Mouse (Mus musculus): ENCODE results near the gene Kcnq2. TPM values are rescaled to one million over a fixed set of nuclear protein-coding genes. Genes with fewer than 3 reads are reported as not detected.
A peak's percentile ranks its signal among the peaks of the same experiment; 100 is the strongest.

Kcnq2 gene
- polyA plus RNA-seq, 1 experiment from 2014 or later, result 62.5 TPM

DNA sequence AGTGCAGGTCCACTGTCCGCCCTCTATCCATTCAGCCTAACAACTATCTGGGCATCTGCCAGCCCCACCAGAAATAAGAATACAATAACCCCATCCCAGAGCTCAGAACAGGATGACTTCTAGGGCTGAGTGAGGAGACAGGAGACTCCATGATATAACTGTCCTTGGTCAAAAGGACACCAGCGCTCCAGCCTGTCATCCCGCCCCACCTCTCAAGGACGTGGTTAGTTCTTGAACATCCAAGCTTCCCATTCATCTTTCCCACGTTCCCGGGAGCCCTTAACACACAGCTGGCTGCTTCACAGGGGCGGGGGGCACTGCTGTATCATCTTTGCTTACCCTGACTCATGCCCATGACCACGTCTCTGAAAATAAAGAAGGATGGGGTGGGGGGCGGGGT is 86.1 kb downstream of the Kcnq2 start:
- Histone ChIP-seq H3K36me3 (replicated peaks) (no peaks in the 10 kb centered on the region), H3K27ac (no peak overlapping the region), H3K4me2 (no peak overlapping the region), H3K4me1 (peaks cover 4% of the 10 kb centered on the region; the same call in 1 of the 2 replicates), H3K9ac (no peak overlapping the region), H3K9me3 (no peaks in the 10 kb centered on the region), H3K4me3 (no peak overlapping the region), H3K27me3 (replicated peaks) (no peaks in the 10 kb centered on the region)
- WGBS, result 82% methylated on average over 9 of the region's 9 CpGs
- ATAC-seq (replicated peaks), result no peak

DNA sequence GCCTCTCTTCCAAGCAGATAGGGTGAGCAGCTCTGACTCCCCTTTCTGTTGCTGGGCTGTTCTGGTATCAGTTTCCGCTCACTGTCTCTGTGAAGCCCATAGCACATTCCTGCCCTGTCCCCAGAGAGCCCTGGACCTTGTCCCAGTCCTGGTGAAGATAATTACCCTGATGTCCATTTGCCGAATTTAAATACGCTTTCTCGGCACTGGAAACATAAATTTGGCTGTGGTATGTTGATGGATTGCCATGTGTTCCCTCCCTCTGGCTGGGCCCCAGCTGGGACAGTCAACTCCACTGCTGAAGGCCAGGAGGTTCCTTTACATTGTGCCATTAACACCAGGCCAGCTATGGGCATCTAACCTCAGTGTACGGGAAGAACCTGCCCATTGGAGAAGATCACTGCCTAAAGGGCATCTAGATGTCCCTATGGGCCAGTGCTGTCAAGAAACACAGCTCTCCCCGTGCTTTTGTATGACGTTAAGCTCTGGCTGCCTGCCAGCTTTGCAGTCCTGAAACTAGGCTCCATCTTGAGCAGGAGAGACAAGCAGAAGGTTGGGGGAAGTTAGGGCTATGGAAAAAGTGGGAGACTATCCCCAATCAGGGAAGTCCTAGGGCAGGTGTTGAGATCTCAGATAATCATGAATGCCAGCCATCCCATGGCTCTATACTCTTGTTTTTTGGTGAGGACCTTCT is 86.7 kb downstream of the Kcnq2 start:
- WGBS, result 63% methylated on average over 7 of the region's 7 CpGs
- no peak overlapping the region for H3K4me3 ChIP-seq
- ATAC-seq (replicated peaks), result no peak
- no peaks in the 10 kb centered on the region for H3K27me3 ChIP-seq (replicated peaks)
- H3K27ac ChIP-seq, result no peak overlapping the region
- no peaks in the 10 kb centered on the region for H3K36me3 ChIP-seq (replicated peaks)
- no peak overlapping the region for H3K4me2 ChIP-seq
- H3K9me3 ChIP-seq, result no peaks in the 10 kb centered on the region
- peaks cover 7% of the 10 kb centered on the region; the same call in 1 of the 2 replicates for H3K4me1 ChIP-seq
- H3K9ac ChIP-seq, result no peak overlapping the region

DNA sequence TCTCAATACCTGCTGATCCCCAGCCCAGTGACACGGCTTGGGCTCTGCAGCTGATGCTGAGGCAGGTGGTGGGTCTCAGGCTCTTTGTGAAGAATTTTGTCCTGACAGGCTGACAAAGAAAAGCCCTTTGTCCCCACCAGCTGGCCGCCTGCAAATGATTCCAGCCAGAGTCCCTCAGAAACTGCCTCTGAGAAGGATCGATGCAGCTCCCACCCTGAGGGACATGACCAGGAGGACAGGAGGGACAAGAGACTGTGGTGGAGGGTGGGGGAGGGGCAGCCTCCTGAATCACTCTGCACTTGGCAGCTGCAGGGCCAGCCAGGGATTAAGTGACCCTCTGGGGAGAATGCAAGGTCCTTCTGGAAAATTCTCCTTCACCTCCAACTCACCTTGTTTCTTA is 91.1 kb downstream of the Kcnq2 start:
- no peak for ATAC-seq (replicated peaks)
- H3K4me1 ChIP-seq, result peaks cover 37% of the 10 kb centered on the region
- no peak overlapping the region for H3K4me3 ChIP-seq
- no peak overlapping the region for H3K4me2 ChIP-seq
- H3K9ac ChIP-seq, result no peak overlapping the region
- H3K9me3 ChIP-seq, result no peaks in the 10 kb centered on the region
- H3K36me3 ChIP-seq (replicated peaks), result no peaks in the 10 kb centered on the region
- WGBS, result 4% methylated on average over 3 of the region's 3 CpGs
- no peaks in the 10 kb centered on the region for H3K27me3 ChIP-seq (replicated peaks)
- peak overlapping the region; percentile 53 for H3K27ac ChIP-seq

DNA sequence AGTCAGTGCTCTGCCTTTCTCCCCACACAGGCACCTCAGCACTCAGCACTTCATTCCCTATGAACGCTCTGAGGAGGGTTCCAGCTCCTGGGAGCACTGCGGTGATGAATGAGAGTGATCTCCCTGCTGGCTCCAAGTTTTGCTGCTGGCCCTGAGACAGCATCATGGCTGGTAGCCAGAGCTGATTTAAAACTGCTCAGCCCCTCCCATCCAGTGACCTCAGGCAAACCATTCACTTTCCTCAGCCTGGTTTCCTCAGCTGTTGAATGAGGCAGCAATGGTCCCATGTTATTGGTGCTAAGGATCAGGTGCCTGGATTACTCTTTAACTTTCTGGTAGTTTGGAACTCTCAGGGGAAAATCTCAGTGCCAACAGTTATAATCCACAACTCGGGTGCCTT is 91.7 kb downstream of the Kcnq2 start, which contains the start of gene Chrna4:
Chrna4 (minus strand) TSS at position 110 of the 400 bp plus-strand sequence.
- no peaks in the 10 kb centered on the region for H3K9me3 ChIP-seq
- H3K4me3 ChIP-seq, result no peak within 1 kb of the TSS
- H3K36me3 ChIP-seq (replicated peaks), result no peaks in the 10 kb centered on the region
- WGBS, result 45% methylated on average over 3 of the region's 3 CpGs
- no peak within 1 kb of the TSS for H3K4me2 ChIP-seq
- no peak for ATAC-seq (replicated peaks)
- H3K27ac ChIP-seq, result peak within 1 kb of the TSS; percentile 53
- H3K27me3 ChIP-seq (replicated peaks), result no peaks in the 10 kb centered on the region
- H3K4me1 ChIP-seq, result peaks cover 37% of the 10 kb centered on the region
- H3K9ac ChIP-seq, result no peak within 1 kb of the TSS

DNA sequence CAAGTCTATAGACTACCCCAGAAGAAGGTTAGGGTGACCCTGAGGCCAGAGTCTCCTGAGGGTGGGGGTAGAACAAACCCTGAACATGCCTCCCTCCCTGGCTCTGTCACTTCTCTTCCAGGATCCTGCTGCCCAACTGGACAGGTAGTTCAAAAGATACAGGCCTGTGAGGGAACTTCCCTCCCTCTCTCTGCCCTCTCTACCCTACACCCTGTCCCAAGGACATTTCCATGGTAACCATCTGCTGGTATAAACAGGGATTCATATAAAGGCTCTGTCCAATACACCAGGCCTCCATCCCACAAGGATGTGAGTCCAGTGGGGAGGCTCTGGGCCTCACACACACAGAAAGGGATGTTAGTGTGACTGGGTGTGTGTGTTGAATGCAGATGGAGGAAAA is 92.7 kb downstream of the Kcnq2 start:
- H3K27me3 ChIP-seq (replicated peaks), result no peaks in the 10 kb centered on the region
- peaks cover 47% of the 10 kb centered on the region for H3K4me1 ChIP-seq
- H3K4me2 ChIP-seq, result no peak overlapping the region
- peak; percentile 51; the same call in 1 of the 2 replicates for ATAC-seq (replicated peaks)
- no peak overlapping the region for H3K9ac ChIP-seq
- peak overlapping the region; percentile 53 for H3K27ac ChIP-seq
- H3K36me3 ChIP-seq (replicated peaks), result no peaks in the 10 kb centered on the region
- no peak overlapping the region for H3K4me3 ChIP-seq
- no peaks in the 10 kb centered on the region for H3K9me3 ChIP-seq

DNA sequence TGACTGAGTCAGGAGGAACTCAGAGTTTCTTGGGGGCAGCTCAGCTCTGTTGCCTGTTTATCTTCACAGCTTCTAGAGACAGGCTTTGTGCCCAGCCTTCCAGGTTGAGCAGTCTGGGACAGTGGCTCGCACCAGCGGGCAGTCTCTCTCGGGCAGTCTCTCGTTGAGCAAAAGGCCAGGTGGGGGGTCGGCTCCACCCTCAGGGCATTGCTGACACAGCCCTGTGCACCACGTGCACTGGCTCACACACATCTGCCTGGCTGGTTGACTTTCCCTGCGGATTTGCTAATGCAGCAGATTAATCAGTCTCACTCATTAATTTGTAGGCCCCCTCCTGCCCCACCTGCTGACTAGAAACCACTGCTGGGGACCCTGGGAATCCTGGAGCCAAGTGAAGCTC is 93.2 kb downstream of the Kcnq2 start:
- H3K36me3 ChIP-seq (replicated peaks), result no peaks in the 10 kb centered on the region
- H3K4me3 ChIP-seq, result no peak overlapping the region
- H3K9me3 ChIP-seq, result no peaks in the 10 kb centered on the region
- no peaks in the 10 kb centered on the region for H3K27me3 ChIP-seq (replicated peaks)
- peak overlapping the region; percentile 53 for H3K27ac ChIP-seq
- no peak overlapping the region for H3K9ac ChIP-seq
- H3K4me1 ChIP-seq, result peaks cover 51% of the 10 kb centered on the region
- 0 out of 2 replicates have a peak, but pooled peaks have one; percentile 13 for ATAC-seq (replicated peaks)
- no peak overlapping the region for H3K4me2 ChIP-seq
- 5% methylated on average over 7 of the region's 7 CpGs for WGBS

DNA sequence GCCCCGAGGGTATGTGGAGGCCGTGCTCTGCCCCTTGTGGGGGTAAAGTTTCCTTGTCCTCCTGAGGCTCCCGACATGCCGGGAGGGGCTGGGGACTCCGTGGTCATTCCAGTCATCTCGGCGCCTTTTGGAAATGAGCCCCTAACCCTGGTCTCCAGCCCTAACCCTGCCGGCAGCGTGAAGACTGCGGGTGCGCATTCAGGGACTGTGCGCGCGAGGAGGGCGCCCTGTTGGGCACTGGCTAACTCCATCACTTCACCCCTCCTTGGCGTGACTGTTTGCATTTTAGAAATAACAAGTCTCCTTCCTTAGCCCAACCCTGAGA is 95.8 kb downstream of the Kcnq2 start:
- under 1% methylated on average over 16 of the region's 16 CpGs for WGBS
- no peaks in the 10 kb centered on the region for H3K36me3 ChIP-seq (replicated peaks)
- H3K4me1 ChIP-seq, result peaks cover 52% of the 10 kb centered on the region
- H3K4me3 ChIP-seq, result peak overlapping the region; percentile 73
- peak overlapping the region; percentile 68 for H3K27ac ChIP-seq
- H3K9me3 ChIP-seq, result no peaks in the 10 kb centered on the region
- H3K4me2 ChIP-seq, result peak overlapping the region; percentile 72
- ATAC-seq (replicated peaks), result peak; percentile 38
- peak overlapping the region; percentile 73 for H3K9ac ChIP-seq
- no peaks in the 10 kb centered on the region for H3K27me3 ChIP-seq (replicated peaks)

DNA sequence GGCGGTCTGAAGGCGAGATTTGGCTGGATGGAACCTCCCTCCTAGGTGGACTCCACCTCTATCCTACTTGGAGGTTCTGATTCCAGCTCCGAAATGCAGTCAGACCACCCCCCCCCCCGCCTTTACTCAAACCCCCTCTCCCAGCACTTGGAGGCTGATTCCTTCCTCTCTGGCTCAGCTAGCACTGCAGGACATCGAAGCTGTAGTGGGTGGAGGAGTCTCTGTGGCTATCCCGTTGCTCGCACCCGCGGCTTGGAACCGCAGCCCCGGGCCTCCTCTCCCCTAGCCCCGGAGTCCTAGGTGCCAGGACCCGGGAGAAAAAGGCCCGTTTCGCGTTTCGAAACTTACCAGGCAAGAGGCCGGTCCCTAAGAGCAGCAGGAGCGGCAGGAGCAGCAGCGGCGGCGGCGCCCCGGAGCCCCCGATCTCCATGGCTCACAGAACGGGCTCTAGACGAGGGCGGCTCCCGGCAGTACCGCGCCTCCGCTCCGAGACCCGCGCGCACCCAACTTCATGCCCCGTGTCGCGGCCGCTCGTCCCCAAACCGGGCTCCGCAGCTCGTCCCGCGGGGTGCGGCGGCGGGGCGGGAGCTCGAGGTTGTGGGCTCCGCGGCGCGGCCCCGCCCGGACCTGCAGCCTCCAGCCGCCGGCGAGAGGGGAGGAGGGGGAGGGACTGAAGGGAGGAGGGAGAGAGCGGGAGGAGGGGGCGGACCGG is 96.3 kb downstream of the Kcnq2 start:
- Histone ChIP-seq H3K27ac (peak overlapping the region; percentile 68), H3K27me3 (replicated peaks) (no peaks in the 10 kb centered on the region), H3K4me2 (peak overlapping the region; percentile 72), H3K36me3 (replicated peaks) (no peaks in the 10 kb centered on the region), H3K4me1 (peaks cover 47% of the 10 kb centered on the region), H3K4me3 (peak overlapping the region; percentile 73), H3K9ac (peak overlapping the region; percentile 73), H3K9me3 (no peaks in the 10 kb centered on the region)
- peak; percentile 53 for ATAC-seq (replicated peaks)
- WGBS, result under 1% methylated on average over 59 of the region's 63 CpGs

DNA sequence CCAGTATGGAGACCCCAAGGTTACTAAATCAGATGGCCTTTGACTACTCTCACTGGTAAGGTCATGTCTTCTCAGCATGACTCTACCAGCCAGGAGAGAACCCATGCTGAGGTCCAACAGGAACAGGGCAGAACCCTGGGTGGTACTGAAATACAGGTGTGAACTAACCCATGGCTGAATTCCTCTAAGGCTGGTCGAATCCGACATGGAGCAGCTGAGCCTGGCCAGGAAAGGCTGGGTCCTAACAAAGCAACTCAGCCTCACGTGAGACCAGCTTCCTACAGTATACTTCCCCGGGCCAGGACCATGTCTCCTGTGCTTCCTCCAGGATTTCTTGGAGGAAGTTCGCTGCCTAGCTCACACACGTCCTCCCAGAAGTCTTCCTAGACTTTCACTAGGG is 98.5 kb downstream of the Kcnq2 start:
- Histone ChIP-seq H3K4me1 (peaks cover 28% of the 10 kb centered on the region), H3K4me2 (no peak overlapping the region), H3K27me3 (replicated peaks) (no peaks in the 10 kb centered on the region), H3K4me3 (no peak overlapping the region), H3K9ac (no peak overlapping the region), H3K9me3 (no peaks in the 10 kb centered on the region), H3K27ac (no peak overlapping the region), H3K36me3 (replicated peaks) (no peaks in the 10 kb centered on the region)
- 82% methylated on average over 6 of the region's 6 CpGs for whole genome bisulfite sequencing
- ATAC-seq (replicated peaks), result no peak

DNA sequence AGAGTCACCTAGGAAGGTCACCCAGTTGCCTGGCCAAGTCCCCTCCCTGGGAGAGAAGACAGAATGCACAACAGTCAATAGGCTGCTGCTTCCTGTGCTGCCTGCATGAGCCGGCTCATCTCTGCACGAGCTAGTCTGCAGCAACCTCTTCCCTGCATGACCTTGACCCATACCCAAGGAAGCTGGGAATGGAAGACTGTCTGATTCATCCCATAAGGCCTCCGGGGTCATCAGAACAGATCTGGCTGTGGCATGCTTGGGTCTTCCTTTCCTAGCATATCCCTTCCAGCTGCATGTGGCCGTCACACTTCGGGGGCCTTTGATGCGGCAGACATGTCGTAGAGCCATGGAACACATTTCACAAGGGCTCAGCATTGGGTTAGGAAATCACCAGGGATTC is 99.9 kb downstream of the Kcnq2 start:
- H3K4me2 ChIP-seq, result no peak overlapping the region
- H3K4me3 ChIP-seq, result no peak overlapping the region

DNA sequence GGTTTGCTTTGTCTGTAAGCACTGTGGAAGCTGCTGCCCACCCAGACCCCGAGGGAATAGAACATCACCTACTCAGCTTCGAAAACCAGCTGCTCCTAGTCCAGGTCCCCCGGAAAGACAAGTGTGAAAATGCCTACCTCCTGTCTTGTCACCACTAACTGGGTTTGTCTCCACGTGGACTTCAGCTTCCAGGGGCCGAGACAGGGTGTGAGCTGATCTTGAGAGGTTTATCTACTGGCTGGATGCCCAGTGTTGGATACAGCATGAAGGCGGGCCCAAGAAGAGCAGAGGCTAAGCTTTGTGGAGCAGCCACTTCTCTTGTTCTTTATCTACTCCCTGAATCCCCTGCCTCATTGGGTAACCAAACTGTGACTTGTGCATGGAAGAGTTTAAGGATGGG is 101.8 kb downstream of the Kcnq2 start:
- H3K9me3 ChIP-seq, result no peaks in the 10 kb centered on the region
- H3K4me3 ChIP-seq, result no peak overlapping the region
- ATAC-seq (replicated peaks), result no peak
- H3K27me3 ChIP-seq (replicated peaks), result no peaks in the 10 kb centered on the region
- H3K27ac ChIP-seq, result no peak overlapping the region
- H3K36me3 ChIP-seq (replicated peaks), result no peaks in the 10 kb centered on the region
- H3K4me1 ChIP-seq, result peaks cover 14% of the 10 kb centered on the region
- H3K9ac ChIP-seq, result no peak overlapping the region
- 67% methylated on average over 6 of the region's 6 CpGs for whole genome bisulfite sequencing
- H3K4me2 ChIP-seq, result no peak overlapping the region

More for the DNA sequence above, 99.9 kb downstream of the Kcnq2 start:
- Histone ChIP-seq H3K27me3 (replicated peaks) (no peaks in the 10 kb centered on the region), H3K9ac (no peak overlapping the region), H3K36me3 (replicated peaks) (no peaks in the 10 kb centered on the region), H3K27ac (no peak overlapping the region), H3K4me1 (peaks cover 26% of the 10 kb centered on the region), H3K9me3 (no peaks in the 10 kb centered on the region)
- ATAC-seq (replicated peaks), result no peak
- 86% methylated on average over 7 of the region's 7 CpGs for WGBS

DNA sequence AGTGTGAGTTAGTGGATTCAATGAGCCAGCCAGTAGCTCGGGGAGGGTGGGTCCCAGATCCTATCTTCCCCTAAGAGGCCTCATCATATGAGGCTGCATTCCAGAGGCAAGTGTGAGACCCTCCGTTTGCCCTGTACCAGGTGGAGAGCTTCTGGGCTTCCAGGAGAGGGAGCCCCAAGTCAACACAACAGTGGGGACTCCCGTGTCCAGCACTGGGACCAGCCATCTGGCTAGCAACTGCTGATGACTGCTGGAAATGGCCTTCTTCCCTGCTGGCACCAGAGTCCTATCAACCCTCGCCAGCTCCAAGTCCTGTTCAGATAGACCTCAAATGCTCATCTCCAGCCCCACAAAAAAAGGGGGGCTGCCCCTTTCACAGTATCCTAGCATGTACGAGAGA is 102.7 kb downstream of the Kcnq2 start:
- 0 out of 2 replicates have a peak, but pooled peaks cover 9% of the 10 kb centered on the region for H3K4me1 ChIP-seq
- no peak overlapping the region for H3K4me2 ChIP-seq
- no peak overlapping the region for H3K4me3 ChIP-seq
- 56% methylated on average over 5 of the region's 5 CpGs for WGBS
- H3K27me3 ChIP-seq (replicated peaks), result no peaks in the 10 kb centered on the region
- no peak overlapping the region for H3K27ac ChIP-seq
- no peak for ATAC-seq (replicated peaks)
- H3K9ac ChIP-seq, result no peak overlapping the region
- no peaks in the 10 kb centered on the region for H3K9me3 ChIP-seq
- no peaks in the 10 kb centered on the region for H3K36me3 ChIP-seq (replicated peaks)
